Mouse (Mus musculus): ENCODE measurements around the gene Tbc1d2. TPM values are rescaled to one million over a fixed set of nuclear protein-coding genes. Genes with fewer than 3 reads are reported as not detected.

Gene Tbc1d2
- total and polyA plus RNA-seq, 2 experiments = 0.55 to 0.94 TPM

- H3K9ac ChIP-seq (ENCODE audit: low read depth, low read length) = no peak overlapping the region
- no peaks in the 10 kb centered on the region for H3K79me2 ChIP-seq (ENCODE audit: control insufficient read depth, insufficient read depth, low read length)
- H3K4me3 ChIP-seq (ENCODE audit: insufficient read depth, low read depth, low read length) = no peak overlapping the region
- 70% methylated on average over 5 of the region's 5 CpGs for WGBS
- DNase-seq (ENCODE audit: extremely low read depth, low read depth, low spot score) = no peak
- no peaks in the 10 kb centered on the region for H3K27me3 ChIP-seq (ENCODE audit: control insufficient read depth, insufficient read depth, low read length)
- no peaks in the 10 kb centered on the region for H3K36me3 ChIP-seq (ENCODE audit: control insufficient read depth, insufficient read depth, low read length)
- H3K27ac ChIP-seq (replicated peaks; ENCODE audit: insufficient read depth, low read depth, low read length) = no peak overlapping the region
- TF ChIP-seq POLR2A (IDR thresholded peaks at IDR 0.05; ENCODE audit: extremely low read depth, insufficient read depth, low read length) (no peak), CTCF (IDR thresholded peaks at IDR 0.05; ENCODE audit: low read depth, low read length) (no peak)
- H3K4me1 ChIP-seq (ENCODE audit: control insufficient read depth, insufficient read depth, low read length) = no peaks in the 10 kb centered on the region
Observed at GRCm38 (mm10) chr4:46594131-46594530, 55.9 kb downstream of the Tbc1d2 start.

DNA sequence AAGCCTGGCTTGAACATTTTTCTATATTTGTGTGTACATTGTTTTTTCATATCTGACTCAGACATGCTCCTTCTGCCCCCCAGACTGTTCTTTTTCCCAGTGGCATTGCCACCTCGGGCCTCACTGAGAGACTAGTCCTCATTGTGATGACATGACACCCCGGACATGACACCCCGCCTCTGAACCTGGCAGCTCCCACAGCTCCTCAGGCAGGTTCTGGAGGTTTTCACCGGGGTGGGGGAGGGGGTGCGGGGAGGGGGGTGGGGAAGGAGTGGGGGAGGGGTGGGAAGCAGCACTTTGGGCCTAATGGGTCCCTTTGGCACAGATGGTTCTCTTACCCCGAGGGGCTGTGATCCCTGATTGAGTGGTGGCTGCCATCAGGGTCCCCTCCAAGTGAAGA lies 56.5 kb downstream of the Tbc1d2 start:
- 62% methylated on average over 6 of the region's 6 CpGs for WGBS
- TF ChIP-seq CTCF (IDR thresholded peaks at IDR 0.05; ENCODE audit: low read depth, low read length) = no peak
- no peak for TF ChIP-seq POLR2A (IDR thresholded peaks at IDR 0.05; ENCODE audit: extremely low read depth, insufficient read depth, low read length)
- Histone ChIP-seq H3K27ac (replicated peaks; ENCODE audit: insufficient read depth, low read depth, low read length) (no peak overlapping the region), H3K79me2 (ENCODE audit: control insufficient read depth, insufficient read depth, low read length) (no peaks in the 10 kb centered on the region), H3K4me1 (ENCODE audit: control insufficient read depth, insufficient read depth, low read length) (no peaks in the 10 kb centered on the region), H3K9ac (ENCODE audit: low read depth, low read length) (no peak overlapping the region), H3K4me3 (ENCODE audit: insufficient read depth, low read depth, low read length) (no peak overlapping the region), H3K27me3 (ENCODE audit: control insufficient read depth, insufficient read depth, low read length) (no peaks in the 10 kb centered on the region), H3K36me3 (ENCODE audit: control insufficient read depth, insufficient read depth, low read length) (no peaks in the 10 kb centered on the region)
- no peak for DNase-seq (ENCODE audit: extremely low read depth, low read depth, low spot score)

DNA sequence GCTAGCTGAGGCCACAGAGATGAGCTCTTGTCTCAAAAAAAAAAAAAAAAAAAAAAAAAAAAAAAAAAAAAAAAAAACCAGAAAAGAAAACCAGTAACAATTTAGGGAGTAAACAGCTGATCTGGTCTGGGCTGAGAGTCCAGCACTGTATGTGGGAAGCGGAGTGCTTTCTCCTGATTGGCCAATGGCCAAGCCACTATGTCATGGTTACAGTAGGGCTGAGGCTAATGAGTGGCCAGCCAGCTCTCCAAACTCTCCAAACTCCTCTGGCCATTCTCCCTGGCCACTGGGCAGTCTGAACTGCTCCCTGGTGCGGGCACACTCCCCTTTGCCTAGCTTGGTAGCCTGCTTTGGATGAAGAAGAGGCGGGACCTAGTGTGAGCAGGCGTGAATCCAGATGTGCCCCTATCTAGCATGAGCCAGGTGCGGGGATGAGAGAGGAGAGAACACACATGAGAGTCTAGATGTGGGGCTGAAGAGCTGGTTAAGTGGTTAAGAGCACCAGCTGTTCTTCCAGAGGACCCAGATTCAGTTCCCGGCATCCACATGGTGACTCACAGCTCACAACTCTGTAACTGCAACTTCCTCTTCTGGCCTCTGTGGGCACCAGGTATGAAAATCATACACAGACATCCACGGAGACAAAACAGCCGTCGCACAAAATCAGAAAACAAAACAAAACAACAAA lies 58.0 kb downstream of the Tbc1d2 start:
- no peaks in the 10 kb centered on the region for H3K27me3 ChIP-seq (ENCODE audit: control insufficient read depth, insufficient read depth, low read length)
- WGBS = 81% methylated on average over 9 of the region's 9 CpGs
- no peaks in the 10 kb centered on the region for H3K79me2 ChIP-seq (ENCODE audit: control insufficient read depth, insufficient read depth, low read length)
- H3K9ac ChIP-seq (ENCODE audit: low read depth, low read length) = no peak overlapping the region
- TF ChIP-seq CTCF (IDR thresholded peaks at IDR 0.05; ENCODE audit: low read depth, low read length) (no peak), POLR2A (IDR thresholded peaks at IDR 0.05; ENCODE audit: extremely low read depth, insufficient read depth, low read length) (no peak)
- H3K4me3 ChIP-seq (ENCODE audit: insufficient read depth, low read depth, low read length) = no peak overlapping the region
- H3K27ac ChIP-seq (replicated peaks; ENCODE audit: insufficient read depth, low read depth, low read length) = no peak overlapping the region
- no peaks in the 10 kb centered on the region for H3K36me3 ChIP-seq (ENCODE audit: control insufficient read depth, insufficient read depth, low read length)
- H3K4me1 ChIP-seq (ENCODE audit: control insufficient read depth, insufficient read depth, low read length) = no peaks in the 10 kb centered on the region
- peak; percentile 34 for DNase-seq (ENCODE audit: extremely low read depth, low read depth, low spot score)

GRCm38 (mm10) chr4:46590810-46591209 lies 59.2 kb downstream of the Tbc1d2 start:
- Histone ChIP-seq H3K4me1 (ENCODE audit: control insufficient read depth, insufficient read depth, low read length) (no peaks in the 10 kb centered on the region), H3K27me3 (ENCODE audit: control insufficient read depth, insufficient read depth, low read length) (no peaks in the 10 kb centered on the region), H3K9ac (ENCODE audit: low read depth, low read length) (no peak overlapping the region), H3K27ac (replicated peaks; ENCODE audit: insufficient read depth, low read depth, low read length) (no peak overlapping the region), H3K36me3 (ENCODE audit: control insufficient read depth, insufficient read depth, low read length) (no peaks in the 10 kb centered on the region), H3K4me3 (ENCODE audit: insufficient read depth, low read depth, low read length) (no peak overlapping the region), H3K79me2 (ENCODE audit: control insufficient read depth, insufficient read depth, low read length) (no peaks in the 10 kb centered on the region)
- 77% methylated on average over 4 of the region's 4 CpGs for WGBS
- no peak for DNase-seq (ENCODE audit: extremely low read depth, low read depth, low spot score)
- TF ChIP-seq POLR2A (IDR thresholded peaks at IDR 0.05; ENCODE audit: extremely low read depth, insufficient read depth, low read length) (no peak), CTCF (IDR thresholded peaks at IDR 0.05; ENCODE audit: low read depth, low read length) (no peak)

DNA sequence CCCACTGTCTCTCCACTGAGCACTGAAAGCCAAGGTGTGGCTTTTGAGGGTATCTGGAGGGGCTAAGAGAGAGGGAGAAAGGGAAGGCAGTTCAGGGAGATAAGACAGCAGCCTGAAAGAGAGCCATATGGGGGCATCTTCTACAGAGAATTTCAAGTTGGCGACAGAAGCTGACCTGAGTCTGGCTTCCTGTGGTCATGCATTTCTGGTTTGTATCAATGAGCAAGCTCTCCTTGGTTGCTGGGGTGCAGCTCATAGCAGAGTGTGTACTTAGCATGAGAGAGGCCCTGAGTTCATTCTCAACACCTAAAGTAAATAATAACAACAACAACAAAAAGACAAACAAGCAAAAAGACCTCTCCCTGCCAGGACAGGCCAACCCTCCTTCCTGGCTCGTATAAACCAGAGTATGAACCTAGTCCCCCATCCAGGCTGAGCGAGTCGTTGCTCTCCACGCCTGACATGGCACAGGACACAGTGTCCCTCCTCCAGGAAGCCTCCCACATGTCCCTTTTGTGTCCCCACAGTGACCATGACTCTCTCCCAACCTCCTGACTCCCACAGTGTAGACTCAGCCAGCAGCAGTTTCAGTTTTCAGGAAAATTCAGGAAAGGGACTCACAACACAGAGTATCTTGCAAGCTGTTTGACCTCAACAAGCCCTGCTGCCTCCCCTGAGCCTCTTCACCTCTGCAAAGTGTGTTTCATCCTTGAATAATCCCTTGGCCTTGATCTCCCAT lies 59.9 kb downstream of the Tbc1d2 start:
- Histone ChIP-seq H3K4me1 (ENCODE audit: control insufficient read depth, insufficient read depth, low read length) (no peaks in the 10 kb centered on the region), H3K4me3 (ENCODE audit: insufficient read depth, low read depth, low read length) (no peak overlapping the region), H3K27me3 (ENCODE audit: control insufficient read depth, insufficient read depth, low read length) (no peaks in the 10 kb centered on the region), H3K79me2 (ENCODE audit: control insufficient read depth, insufficient read depth, low read length) (no peaks in the 10 kb centered on the region), H3K36me3 (ENCODE audit: control insufficient read depth, insufficient read depth, low read length) (no peaks in the 10 kb centered on the region), H3K27ac (replicated peaks; ENCODE audit: insufficient read depth, low read depth, low read length) (no peak overlapping the region), H3K9ac (ENCODE audit: low read depth, low read length) (no peak overlapping the region)
- 84% methylated on average over 5 of the region's 5 CpGs for WGBS
- no peak for TF ChIP-seq POLR2A (IDR thresholded peaks at IDR 0.05; ENCODE audit: extremely low read depth, insufficient read depth, low read length)
- TF ChIP-seq CTCF (IDR thresholded peaks at IDR 0.05; ENCODE audit: low read depth, low read length) = no peak
- no peak for DNase-seq (ENCODE audit: extremely low read depth, low read depth, low spot score)

GRCm38 (mm10) chr4:46589151-46589550 lies 60.9 kb downstream of the Tbc1d2 start:
- no peaks in the 10 kb centered on the region for H3K27me3 ChIP-seq (ENCODE audit: control insufficient read depth, insufficient read depth, low read length)
- no peaks in the 10 kb centered on the region for H3K4me1 ChIP-seq (ENCODE audit: control insufficient read depth, insufficient read depth, low read length)
- no peaks in the 10 kb centered on the region for H3K79me2 ChIP-seq (ENCODE audit: control insufficient read depth, insufficient read depth, low read length)
- H3K4me3 ChIP-seq (ENCODE audit: insufficient read depth, low read depth, low read length) = no peak overlapping the region
- TF ChIP-seq POLR2A (IDR thresholded peaks at IDR 0.05; ENCODE audit: extremely low read depth, insufficient read depth, low read length) (no peak), CTCF (IDR thresholded peaks at IDR 0.05; ENCODE audit: low read depth, low read length) (no peak)
- 87% methylated on average over 8 of the region's 8 CpGs for WGBS
- no peaks in the 10 kb centered on the region for H3K36me3 ChIP-seq (ENCODE audit: control insufficient read depth, insufficient read depth, low read length)
- no peak for DNase-seq (ENCODE audit: extremely low read depth, low read depth, low spot score)
- no peak overlapping the region for H3K27ac ChIP-seq (replicated peaks; ENCODE audit: insufficient read depth, low read depth, low read length)
- H3K9ac ChIP-seq (ENCODE audit: low read depth, low read length) = no peak overlapping the region

Measured in liver, adult 2 months (tissue).